Mouse (Mus musculus) thymus, postnatal 4 days (tissue): ENCODE measurements around the gene Slc16a13.

ENCODE experiments used
- DNase-seq: peaks from one replicate; pipeline ENCODE4 v3.0.0; 2021

The Slc16a13 gene

GRCm38 (mm10) chr11:70168136-70168535, 52.7 kb downstream of the Slc16a13 start:
- DNase-seq: no peak
